Mouse (Mus musculus) frontal cortex, postnatal 10 days (tissue): ENCODE measurements around the gene Dab2ip.
A peak's percentile ranks its signal among the peaks of the same experiment; 100 is the strongest.

Experiments
- DNase-seq, 2 experiments: peaks; one replicate each; pipeline ENCODE4 v3.0.0; 2022; ENCODE audit warnings: low spot score in 2 of 2, mixed read lengths in 1 of 2

The Dab2ip gene

DNA sequence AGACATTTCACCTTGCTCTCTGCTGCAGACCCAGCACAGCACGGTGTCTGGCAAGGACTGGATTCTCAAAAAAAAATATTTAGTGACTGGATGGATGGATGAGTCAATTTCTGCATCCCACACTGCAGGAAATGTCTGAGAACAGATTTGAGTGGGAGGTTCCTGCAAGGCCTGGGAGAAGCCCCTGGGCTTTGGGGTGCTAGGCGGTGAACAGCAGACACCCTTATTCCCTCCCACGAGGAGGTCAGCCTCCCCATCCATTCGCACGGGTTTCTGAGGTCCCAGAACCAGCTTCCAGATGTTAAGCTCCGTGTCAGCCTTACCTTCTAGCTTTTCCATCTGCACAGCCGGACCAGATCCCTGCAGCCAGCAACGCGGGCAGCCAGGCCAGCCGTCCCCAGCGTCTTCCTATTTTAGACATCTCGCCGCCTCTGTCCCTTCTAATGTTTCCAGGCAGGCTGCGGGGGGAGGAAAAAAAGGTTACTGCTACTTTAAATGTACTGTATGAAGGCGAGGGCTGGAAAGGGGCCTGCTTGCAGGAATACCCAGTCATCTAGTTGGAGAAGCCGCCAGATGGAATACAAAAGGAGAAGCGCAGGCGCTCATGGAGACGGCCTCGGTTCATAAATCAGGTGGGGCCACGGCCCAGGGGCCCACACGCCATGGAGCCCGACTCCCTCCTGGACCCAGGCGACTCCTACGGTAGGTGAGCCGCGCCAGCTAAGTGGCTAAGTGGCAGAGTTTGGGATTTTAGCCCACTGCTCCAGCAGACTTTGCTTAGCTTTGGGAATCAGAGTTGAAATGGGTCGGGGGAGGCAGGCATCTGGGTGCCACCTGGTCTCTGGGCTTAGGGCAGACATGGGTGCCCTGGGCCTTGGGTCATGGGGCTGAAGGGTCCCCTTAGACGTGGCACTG lies at the start of gene Dab2ip:
TSS of gene Dab2ip (plus strand) at position 356 of the 915 bp plus-strand sequence.
- no peak for DNase-seq

DNA sequence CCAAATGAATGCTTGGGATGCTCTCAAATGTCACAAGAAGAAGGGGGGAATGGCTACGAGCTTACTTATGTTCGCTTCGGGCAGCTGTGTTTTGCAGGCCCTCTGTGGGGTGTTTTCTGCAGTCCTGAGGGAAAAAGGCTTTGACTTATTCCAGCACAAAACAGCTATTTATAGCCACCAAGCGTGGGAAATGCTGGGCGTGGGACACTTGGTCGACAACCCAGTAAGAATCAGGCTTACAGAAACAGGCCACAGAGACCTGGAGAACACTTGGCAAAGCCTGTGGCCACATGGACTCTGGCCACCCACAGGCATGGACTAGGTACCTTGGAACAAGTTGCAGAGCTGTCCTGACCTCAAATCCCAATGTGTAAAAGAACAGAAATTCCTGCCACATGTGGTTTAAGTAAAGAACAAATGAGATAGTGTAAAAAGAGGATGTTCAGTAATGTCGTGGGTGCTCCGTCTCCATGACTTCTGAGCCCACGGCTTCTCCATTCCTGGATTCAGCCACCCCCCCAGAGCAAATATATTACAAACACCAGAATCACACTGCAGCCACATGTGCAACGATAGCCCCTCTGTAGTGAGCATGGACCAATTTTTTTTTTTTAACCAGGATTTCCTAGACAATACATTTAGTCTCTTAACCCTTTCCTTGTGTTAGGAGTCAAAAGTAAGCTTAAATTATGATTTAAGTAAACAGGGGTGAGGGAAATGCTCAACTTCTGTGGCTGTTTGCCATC lies 49.3 kb upstream of the Dab2ip start:
- peak; percentile 47 to 70 for DNase-seq

DNA sequence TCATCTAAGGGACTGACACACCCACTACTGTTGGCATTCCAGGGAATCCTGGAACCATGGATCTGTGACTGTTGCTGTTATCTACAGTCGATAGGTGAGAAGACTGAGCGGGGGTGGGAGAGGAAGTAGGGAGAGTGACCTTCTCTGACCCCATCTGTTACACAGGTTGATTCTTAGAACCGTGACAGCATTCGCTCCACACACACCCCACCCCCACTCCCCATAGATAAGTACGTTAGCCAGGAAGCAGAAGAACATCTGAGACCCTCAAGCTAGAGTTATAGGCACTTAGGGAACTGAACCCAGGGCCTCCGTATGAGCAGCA lies 48.8 kb upstream of the Dab2ip start:
- DNase-seq: no peak

- DNase-seq: no peak
These were observed 48.2 kb upstream of the Dab2ip start for GRCm38 (mm10) chr2:35509888-35510287.

DNA sequence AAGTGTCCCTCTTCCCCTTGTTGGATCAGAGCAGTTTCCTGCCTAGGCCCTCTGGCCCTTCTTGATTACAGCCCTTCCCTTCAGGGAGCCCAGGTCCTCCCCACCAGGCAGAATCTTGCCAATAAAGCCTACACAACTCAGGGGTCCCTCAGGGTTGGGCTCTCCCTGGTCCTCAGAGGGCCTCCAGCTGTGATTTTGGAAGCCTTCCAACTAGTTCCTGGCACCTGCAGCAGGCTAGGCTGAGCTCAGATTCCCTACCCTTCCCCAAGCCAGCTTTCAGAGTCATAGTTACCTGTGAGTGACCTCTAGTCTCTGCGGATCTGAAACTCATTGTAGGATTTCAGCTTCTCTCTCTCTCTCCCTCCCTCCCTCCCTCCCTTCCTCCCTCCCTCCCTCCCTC lies 47.1 kb upstream of the Dab2ip start:
- DNase-seq: no peak

DNA sequence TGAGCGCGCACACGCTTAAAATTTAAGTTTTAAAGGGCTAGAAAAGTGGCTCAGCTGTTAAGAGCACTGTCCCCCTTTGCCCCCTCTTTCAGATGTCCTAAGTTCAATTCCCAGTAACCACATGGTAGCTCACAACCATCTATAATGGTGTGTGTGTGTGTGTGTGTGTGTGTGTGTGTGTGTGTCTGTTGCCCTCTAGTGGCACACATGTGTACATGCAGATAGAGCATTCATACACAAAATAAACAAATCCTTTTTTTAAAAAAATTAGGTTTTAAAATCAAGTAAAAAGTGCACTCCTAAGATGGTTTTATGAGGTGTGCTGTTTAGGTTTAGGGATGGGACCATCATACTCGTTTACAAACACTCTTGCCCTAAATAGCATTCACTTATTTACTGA lies 45.8 kb upstream of the Dab2ip start:
- DNase-seq: no peak

- peak in 1 of 2 experiments; percentile 35 for DNase-seq
These were observed 43.8 kb upstream of the Dab2ip start for GRCm38 (mm10) chr2:35514051-35514892.

DNA sequence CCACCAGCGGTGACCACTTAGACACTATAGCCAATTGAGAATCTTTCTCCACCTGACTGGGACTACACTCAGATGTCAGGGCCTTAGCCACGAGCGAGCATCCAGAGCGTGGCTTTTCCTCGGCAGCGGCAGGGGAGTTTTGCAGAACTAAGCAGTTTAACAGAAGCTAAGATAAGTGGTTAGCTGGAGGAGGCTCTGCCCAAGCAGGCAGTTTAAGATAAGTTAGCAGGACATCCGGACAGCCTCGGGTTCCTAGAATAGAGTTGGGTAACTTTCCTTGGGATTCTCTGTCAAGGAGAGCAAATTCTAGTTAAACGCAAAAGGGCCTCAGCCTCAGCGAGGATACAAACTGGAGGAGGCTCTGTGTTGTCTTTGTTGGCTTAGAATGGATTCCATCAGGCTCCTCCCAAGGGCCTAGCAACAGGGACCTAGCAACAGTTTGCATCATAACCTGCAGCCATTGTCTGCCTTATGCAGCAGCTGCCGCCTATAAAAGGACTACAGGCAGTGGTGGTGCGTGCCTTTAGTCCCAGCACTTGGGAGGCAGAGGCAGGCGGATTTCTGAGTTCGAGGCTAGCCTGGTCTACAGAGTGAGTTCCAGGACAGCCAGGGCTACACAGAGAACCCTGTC lies 31.3 kb upstream of the Dab2ip start:
- no peak for DNase-seq

- no peak for DNase-seq
These were observed 29.0 kb upstream of the Dab2ip start for GRCm38 (mm10) chr2:35529086-35529485.

DNA sequence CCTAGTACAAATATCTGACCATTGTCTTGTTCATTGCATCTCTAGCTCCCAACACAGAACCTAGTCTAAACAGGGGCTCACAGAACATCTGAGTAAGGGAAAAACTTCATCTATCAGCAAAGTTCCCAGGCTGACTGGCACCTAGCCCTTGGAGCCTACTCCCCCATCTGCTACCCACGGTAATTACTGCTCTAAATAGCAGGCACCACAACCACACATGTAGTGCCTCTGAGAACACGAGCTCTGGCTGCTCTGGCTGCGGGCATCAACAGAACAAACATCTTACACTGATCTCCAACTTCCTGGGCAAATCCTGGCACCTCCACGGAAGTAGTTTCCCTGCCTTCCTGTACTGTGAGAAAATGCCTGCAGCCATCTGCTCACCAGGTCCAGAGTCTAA lies 28.2 kb upstream of the Dab2ip start:
- no peak for DNase-seq

DNA sequence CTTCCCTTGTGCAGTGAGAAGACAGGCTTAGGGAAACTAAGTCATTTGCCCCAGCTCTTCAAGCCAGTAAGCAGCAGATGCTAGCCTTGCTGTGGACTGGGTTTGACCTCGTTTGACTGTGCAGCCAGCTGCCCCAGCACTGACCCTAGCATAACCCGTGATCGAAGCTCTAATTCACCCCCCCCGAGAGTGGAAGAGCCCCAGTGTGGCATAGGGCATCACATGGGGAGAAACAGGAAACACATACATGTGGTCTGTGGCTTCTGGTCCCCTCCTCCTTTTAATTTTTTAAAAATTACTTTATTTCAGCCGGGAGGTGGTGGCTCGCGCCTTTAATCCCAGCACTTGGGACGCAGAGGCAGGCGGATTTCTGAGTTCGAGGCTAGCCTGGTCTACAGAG lies 27.3 kb upstream of the Dab2ip start:
- DNase-seq: no peak

GRCm38 (mm10) chr2:35533646-35534045 lies 24.4 kb upstream of the Dab2ip start:
- DNase-seq: no peak

DNA sequence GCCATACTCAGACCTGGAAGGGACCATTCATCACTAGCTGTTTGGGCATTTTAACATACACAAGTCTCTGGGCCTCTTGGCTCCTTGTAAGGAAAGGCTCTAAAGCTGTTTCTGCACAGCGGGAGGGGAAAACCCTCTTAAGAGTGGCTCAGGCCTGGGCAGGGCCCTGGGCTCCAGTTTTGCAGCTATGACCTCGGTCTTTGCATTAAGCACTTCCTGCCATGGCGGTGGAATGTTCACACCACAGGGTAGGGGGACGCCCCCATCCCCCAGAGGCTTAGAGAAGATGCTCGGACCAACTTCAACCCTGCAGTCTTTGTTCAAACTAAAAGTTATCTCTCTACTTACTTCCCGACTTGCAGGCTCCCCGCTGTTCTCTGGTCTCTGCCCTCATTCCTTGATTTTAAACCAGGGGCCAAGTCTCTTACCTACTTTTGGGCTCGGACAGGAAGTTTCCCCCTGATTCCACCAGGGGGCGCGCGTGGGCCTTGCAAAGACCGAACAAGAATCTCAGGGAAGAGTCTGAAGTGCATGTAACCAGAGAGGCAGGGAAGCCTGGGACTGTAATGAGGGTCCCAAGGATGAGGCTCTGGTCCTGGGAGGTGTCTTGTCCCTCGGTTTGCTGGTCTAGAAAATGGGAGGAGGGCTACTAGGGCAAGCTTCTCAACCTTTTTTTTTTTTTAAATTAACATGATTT lies 18.6 kb upstream of the Dab2ip start:
- DNase-seq: peak; percentile 65 to 82

GRCm38 (mm10) chr2:35540798-35541197 lies 17.3 kb upstream of the Dab2ip start:
- no peak for DNase-seq

- peak in 1 of 2 experiments; percentile 74 for DNase-seq
These were observed 13.3 kb upstream of the Dab2ip start for GRCm38 (mm10) chr2:35544717-35545116.

- peak in 1 of 2 experiments; percentile 29 for DNase-seq
These were observed 12.9 kb upstream of the Dab2ip start for GRCm38 (mm10) chr2:35545125-35545590.

DNA sequence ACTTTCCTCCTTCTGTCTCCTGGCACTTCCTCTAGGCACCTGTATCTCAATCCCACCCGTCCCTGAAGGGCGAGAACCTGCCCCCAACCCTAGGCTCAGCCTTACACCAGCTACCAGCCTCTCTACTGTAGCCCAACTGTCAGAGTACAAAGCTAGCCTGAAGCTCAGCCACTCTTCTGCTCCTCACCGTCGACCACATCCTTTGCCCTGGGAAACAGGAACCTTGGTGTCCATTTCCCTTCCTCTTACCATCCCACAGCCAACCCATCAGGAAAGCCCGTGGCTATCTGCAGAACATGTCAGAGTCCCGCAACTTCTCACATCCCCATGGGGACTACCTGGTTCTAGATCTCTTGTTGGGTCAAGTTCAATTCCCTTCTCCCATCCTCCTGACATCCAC lies 11.6 kb upstream of the Dab2ip start:
- DNase-seq: no peak

- DNase-seq: no peak
These were observed 8.9 kb upstream of the Dab2ip start for GRCm38 (mm10) chr2:35549191-35549590.

DNA sequence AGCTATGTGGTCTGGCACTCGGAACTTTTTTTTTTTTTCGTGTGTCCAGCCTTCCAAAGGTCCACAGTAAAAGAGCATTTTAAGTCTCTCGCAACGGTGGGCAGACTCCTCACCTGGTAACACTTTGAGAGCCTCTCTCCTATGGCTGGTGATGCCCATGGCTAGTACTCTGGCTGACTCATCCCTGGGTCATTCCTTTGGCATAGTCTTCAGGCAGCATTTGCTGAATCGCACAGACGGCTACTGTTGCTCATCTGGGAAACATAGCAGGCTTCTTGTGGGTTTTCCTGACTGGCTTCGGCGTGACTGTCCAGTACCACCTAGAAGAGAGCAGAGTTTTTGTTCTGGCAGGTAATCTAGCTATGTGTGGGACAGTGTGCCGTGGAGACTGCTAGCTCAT lies 8.0 kb upstream of the Dab2ip start:
- DNase-seq: no peak

GRCm38 (mm10) chr2:35556918-35557486 lies 1.1 kb upstream of the Dab2ip start:
- DNase-seq: no peak
